22 mouse cellular contexts compared by ENCODE assay signal in the genomic region with DNA sequence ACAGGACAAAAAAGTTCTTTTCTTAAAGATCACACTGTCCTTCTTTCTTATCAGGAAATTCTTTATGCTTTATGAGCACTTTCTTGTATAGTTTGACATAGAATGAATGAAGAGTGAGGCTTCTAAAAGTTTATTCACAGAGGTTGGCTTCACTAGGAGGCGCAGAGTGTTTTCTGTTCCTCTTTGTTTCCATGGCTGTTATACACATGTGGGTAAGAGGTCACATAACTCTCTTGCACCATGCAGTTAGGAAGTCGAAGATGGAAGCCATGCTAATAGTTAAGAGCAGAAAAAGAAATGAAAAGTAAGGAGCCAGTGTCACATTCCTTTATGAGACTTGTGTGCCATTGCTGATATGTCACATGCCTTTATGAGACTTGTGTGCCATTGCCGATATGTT.
"Had no signal": no experiment of that assay in that cellular context is flagged by ENCODE, and none has a peak within 500 bp of the region (broad histone marks: within the 10 kb centered on the region; RNA-seq: fewer than 3 reads in every experiment).

No protein-coding gene starts in this region.

- H3K27ac ChIP-seq: kidney, embryonic 15.5 days; limb, embryonic 10.5 days; limb, embryonic 13.5 days; liver, embryonic 12.5 days; liver, embryonic 15.5 days; lung, embryonic 15.5 days; midbrain, embryonic 10.5 days; midbrain, embryonic 13.5 days; neural tube, embryonic 13.5 days; stomach, postnatal 0 days had no signal

- ATAC-seq: liver, embryonic 12.5 days; midbrain, embryonic 13.5 days; midbrain, embryonic 16.5 days had no signal

- H3K9me3 ChIP-seq: kidney, embryonic 15.5 days; limb, embryonic 10.5 days; limb, embryonic 13.5 days; liver, embryonic 12.5 days; liver, embryonic 15.5 days; lung, embryonic 15.5 days; megakaryocyte, embryonic 14.5 days; midbrain, embryonic 10.5 days; midbrain, embryonic 13.5 days; neural tube, embryonic 13.5 days had no signal

- H3K4me3 ChIP-seq: kidney, embryonic 15.5 days; limb, embryonic 10.5 days; limb, embryonic 13.5 days; liver, embryonic 12.5 days; liver, embryonic 15.5 days; lung, embryonic 15.5 days; megakaryocyte, embryonic 14.5 days; midbrain, embryonic 10.5 days; midbrain, embryonic 13.5 days; myocyte; neural tube, embryonic 13.5 days had no signal

- H3K27me3 ChIP-seq: kidney, embryonic 15.5 days; limb, embryonic 13.5 days; liver, embryonic 12.5 days; liver, embryonic 15.5 days; lung, embryonic 15.5 days; megakaryocyte, embryonic 14.5 days; midbrain, embryonic 13.5 days; neural tube, embryonic 13.5 days had no signal

- H3K4me1 ChIP-seq: kidney, embryonic 15.5 days; limb, embryonic 10.5 days; limb, embryonic 13.5 days; liver, embryonic 12.5 days; liver, embryonic 15.5 days; lung, embryonic 15.5 days; megakaryocyte, embryonic 14.5 days; midbrain, embryonic 10.5 days; midbrain, embryonic 13.5 days; neural tube, embryonic 13.5 days had no signal

- DNase-seq: kidney, postnatal 10 days; kidney, postnatal 36 days; liver; lung, adult 18-20 months; lung, postnatal 10 days; lung, postnatal 36 days; thymus, adult 2 months; thymus, postnatal 14 days; thymus, postnatal 4 days had no signal

- H3K36me3 ChIP-seq: kidney, embryonic 15.5 days; limb, embryonic 10.5 days; limb, embryonic 13.5 days; liver, embryonic 12.5 days; liver, embryonic 15.5 days; lung, embryonic 15.5 days; midbrain, embryonic 10.5 days; midbrain, embryonic 13.5 days; neural tube, embryonic 13.5 days had no signal
